Mouse (Mus musculus) stomach, postnatal 0 days (tissue): ENCODE results near the gene Efcab7. TPM values are rescaled to one million over a fixed set of nuclear protein-coding genes. Genes with fewer than 3 reads are reported as not detected.

Experiments used
- ATAC-seq: fragments of 200-750 bp; cut with Nextera tagmentation; 2 replicates; pipeline ENCODE4 v1.8.0; 2017; ENCODE audit not compliant: low FRiP score, low TSS enrichment
- DNase-seq: peaks from one replicate; pipeline ENCODE4 v3.0.0-alpha.2; 2016; ENCODE audit warnings: low spot score
- H3K27ac ChIP-seq: fragments of 300-500 bp; sonication (generic); replicated peaks from 2 replicates; pipeline ENCODE4 v1.5.1; 2014; ENCODE audit warnings: mild to moderate bottlenecking, control low read depth
- H3K27me3 ChIP-seq: fragments of 300-500 bp; sonication (generic); 2 replicates; pipeline ENCODE4 v1.6.1; 2014; ENCODE audit warnings: low read length; ENCODE audit not compliant: control insufficient read depth, insufficient read depth
- H3K36me3 ChIP-seq: fragments of 300-500 bp; sonication (generic); 2 replicates; pipeline ENCODE4 v1.6.1; 2014; ENCODE audit warnings: low read length, mixed read lengths; ENCODE audit not compliant: control insufficient read depth, insufficient read depth
- H3K4me1 ChIP-seq: fragments of 300-500 bp; sonication (generic); replicated peaks from 2 replicates; pipeline ENCODE4 v1.6.1; 2014; ENCODE audit warnings: antibody characterized with exemption; ENCODE audit not compliant: control insufficient read depth, insufficient read depth
- H3K4me2 ChIP-seq: fragments of 300-500 bp; sonication (generic); replicated peaks from 2 replicates; pipeline ENCODE4 v1.6.1; 2014; ENCODE audit warnings: low read depth, mild to moderate bottlenecking, control low read depth, moderate library complexity
- H3K4me3 ChIP-seq: fragments of 300-500 bp; sonication (generic); 2 replicates; pipeline ENCODE4 v1.5.1; 2014; ENCODE audit warnings: low read depth, low read length, control low read depth
- H3K9ac ChIP-seq: fragments of 300-500 bp; sonication (generic); 2 replicates; pipeline ENCODE4 v1.6.1; 2014; ENCODE audit warnings: mild to moderate bottlenecking, low read length, control low read depth, mixed read lengths
- H3K9me3 ChIP-seq: fragments of 300-500 bp; sonication (generic); 2 replicates; pipeline ENCODE4 v1.6.1; 2016; ENCODE audit warnings: low read length; ENCODE audit not compliant: control insufficient read depth
- CTCF ChIP-seq: IDR thresholded peaks from 2 replicates; pipeline ENCODE4 v1.5.1; 2016; ENCODE audit warnings: antibody characterized with exemption, low read depth, mild to moderate bottlenecking, moderate library complexity
- EP300 ChIP-seq: optimal IDR thresholded peaks from 2 replicates; pipeline ENCODE3; 2016; ENCODE audit warnings: antibody characterized with exemption
- WGBS: fragments of 180-500 bp; shearing (Covaris S2); extraction: QIAGEN DNeasy Blood & Tissue Kit; methylation state at CpG from one replicate; pipeline ENCODE4 v1.1.7; 2014; 5-methylcytosine and 5-hydroxymethylcytosine counted together
- polyA plus RNA-seq: library from polyadenylated mRNA; unstranded; fragments of >200 nt; fragmentation: Nextera tagmentation; extraction: Ambion mirVana; gene quantifications from 2 replicates; pipeline ENCODE4 v1.2.1, GENCODE M21; 2015

Gene Efcab7
- polyA plus RNA-seq, 1 experiment from 2014 or later = 9.5 TPM

GRCm38 (mm10) chr4:99958084-99958815 is 129.3 kb downstream of the Efcab7 start:
- H3K36me3 ChIP-seq = no peaks in the 10 kb centered on the region
- peaks cover 2% of the 10 kb centered on the region; the same call in 1 of the 2 replicates for H3K4me1 ChIP-seq
- no peak overlapping the region for H3K9ac ChIP-seq
- WGBS = 69% methylated on average over 7 of the region's 7 CpGs
- H3K4me3 ChIP-seq = no peak overlapping the region
- H3K27me3 ChIP-seq = no peaks in the 10 kb centered on the region
- no peak for TF ChIP-seq EP300
- DNase-seq (no peak), ATAC-seq (no peak)
- H3K4me2 ChIP-seq = no peak overlapping the region
- no peaks in the 10 kb centered on the region for H3K9me3 ChIP-seq
- no peak overlapping the region for H3K27ac ChIP-seq

DNA sequence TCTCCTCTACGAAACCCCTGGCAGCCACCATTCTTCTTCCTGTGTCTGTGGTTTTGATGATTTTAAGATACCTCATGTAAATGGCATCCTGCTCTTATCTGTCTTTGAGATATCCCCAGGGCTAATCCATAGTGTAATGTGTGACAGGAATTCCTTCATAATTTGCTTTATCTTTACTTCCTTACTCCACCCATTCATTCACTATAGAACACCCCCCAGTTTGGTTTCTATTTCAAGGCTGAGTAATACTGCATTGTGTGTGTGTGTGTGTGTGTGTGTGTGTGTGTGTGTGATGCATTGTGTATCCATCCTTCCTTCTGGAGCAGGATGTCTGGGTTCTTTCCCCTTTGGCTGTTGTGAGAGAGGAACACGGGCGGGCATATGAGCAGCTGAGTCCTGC is 130.3 kb downstream of the Efcab7 start:
- Histone ChIP-seq H3K36me3 (no peaks in the 10 kb centered on the region), H3K4me2 (no peak overlapping the region), H3K9me3 (no peaks in the 10 kb centered on the region), H3K27ac (no peak overlapping the region), H3K9ac (no peak overlapping the region), H3K4me1 (no peaks in the 10 kb centered on the region), H3K4me3 (no peak overlapping the region), H3K27me3 (no peaks in the 10 kb centered on the region)
- ATAC-seq (peak; percentile 64; the same call in 1 of the 2 replicates), DNase-seq (no peak)
- WGBS = 66% methylated on average over 3 of the region's 3 CpGs
- TF ChIP-seq CTCF = no peak
- no peak for TF ChIP-seq EP300

Other genes starting within 250 kb of the Efcab7 start
- 0.62 and 0.65 TPM in 2 replicates for gene Foxd3, start 172.9 kb upstream of the Efcab7 start, polyA plus RNA-seq
- gene Alg6, start 113.5 kb upstream of the Efcab7 start, polyA plus RNA-seq = 7.6 and 7.8 TPM in 2 replicates
- gene Pgm1, start 100.2 kb downstream of the Efcab7 start, polyA plus RNA-seq = 50.3 and 52.4 TPM in 2 replicates
- gene Itgb3bp, start 100.6 kb downstream of the Efcab7 start, polyA plus RNA-seq = 19.2 and 19.6 TPM in 2 replicates